Mouse (Mus musculus): ENCODE measurements at regions not wholly inside any gene's neighbourhood (a gene's known extent, or its start where the extent isn't known, plus 50 kb on each side); places are given as distances from the start of the nearest gene placed in this dataset.

DNA sequence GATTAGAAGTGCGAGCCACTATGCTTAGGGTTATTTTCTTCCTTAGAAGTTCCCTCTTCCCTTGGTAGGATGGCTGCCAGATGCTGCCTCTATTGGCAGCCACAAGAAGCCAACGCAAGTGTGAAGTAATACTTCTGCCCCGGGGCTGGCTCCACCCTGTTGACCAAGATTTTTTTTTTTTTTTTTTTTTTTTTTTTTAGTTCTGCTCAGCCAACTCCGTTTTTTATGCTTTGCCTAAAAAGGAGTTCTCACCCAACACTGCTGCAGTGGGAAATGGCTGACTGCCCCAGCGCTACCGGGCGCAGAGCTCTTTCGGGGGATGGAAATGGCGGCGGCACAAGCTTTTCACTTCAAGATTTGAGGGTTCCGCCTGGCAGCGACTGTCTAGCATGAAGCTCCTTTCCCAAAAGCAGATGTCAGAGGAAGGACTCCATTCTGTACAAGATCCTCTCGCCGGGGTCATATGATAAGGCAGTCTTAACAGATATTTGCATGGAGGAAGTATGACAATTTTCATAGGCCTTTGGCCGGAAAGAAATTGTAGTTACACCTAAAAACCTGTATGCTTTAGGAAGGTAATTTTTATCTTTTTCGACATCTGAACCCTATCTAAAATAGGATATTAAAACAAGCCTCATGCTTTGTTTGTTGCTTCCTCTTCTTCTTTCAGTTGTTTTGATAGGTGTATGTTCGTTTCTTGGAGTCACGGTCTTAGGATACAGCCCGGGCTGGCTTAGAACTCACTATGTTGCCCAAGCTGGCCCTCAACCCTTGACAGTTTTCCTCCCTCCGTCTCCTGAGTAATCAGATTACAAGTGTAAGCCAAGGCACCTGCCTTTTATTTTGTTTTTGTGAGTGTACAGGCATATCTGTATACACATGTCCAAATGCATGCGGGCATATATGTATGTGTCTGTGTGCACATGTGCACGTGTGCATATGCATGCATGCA lies 54.6 kb upstream of the Exoc6 start:
- no peak for TF ChIP-seq TAL1 (IDR thresholded peaks at IDR 0.05; ENCODE audit: low read length)
- TF ChIP-seq GATA1 (IDR thresholded peaks at IDR 0.05; ENCODE audit: low read length), result no peak

Data from erythroblast, embryonic 14.5 days (primary cell).